ENCODE assay signal across 12 mouse cellular contexts in the genomic region with DNA sequence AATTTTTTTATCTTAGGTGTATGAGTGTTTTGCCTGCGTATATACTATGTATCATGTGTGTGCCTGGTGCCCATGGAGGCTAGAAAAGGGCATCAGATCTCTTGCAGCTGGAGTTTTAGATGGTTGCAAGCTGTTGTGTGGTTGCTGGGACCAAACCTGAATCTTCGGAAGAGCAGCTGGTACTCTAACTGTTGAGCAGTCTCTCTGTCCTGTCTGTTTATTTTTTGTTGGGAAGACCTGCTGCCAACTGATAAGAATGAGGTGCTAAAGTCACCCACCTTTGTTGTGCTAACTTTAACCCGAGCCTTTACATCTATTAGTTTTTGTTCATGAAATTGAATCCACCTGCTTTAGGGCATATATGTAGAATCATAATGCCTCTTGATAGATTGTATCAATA. TPM values are rescaled to one million over a fixed set of nuclear protein-coding genes. Genes with fewer than 3 reads are reported as not detected.
"Had no signal": no experiment of that assay in that cellular context is flagged by ENCODE, and none has a peak within 500 bp of the region (broad histone marks: within the 10 kb centered on the region; RNA-seq: fewer than 3 reads in every experiment).

No protein-coding gene starts in this region.

- ATAC-seq: intestine, embryonic 15.5 days; midbrain, embryonic 13.5 days had no signal

- H3K9me3 ChIP-seq: intestine, embryonic 15.5 days; limb, embryonic 13.5 days; midbrain, embryonic 13.5 days had no signal

- H3K9ac ChIP-seq: intestine, embryonic 15.5 days; limb, embryonic 13.5 days; midbrain, embryonic 13.5 days had no signal

- H3K4me3 ChIP-seq: intestine, embryonic 15.5 days; limb, embryonic 13.5 days; midbrain, embryonic 13.5 days had no signal

- H3K4me1 ChIP-seq: intestine, embryonic 15.5 days; limb, embryonic 13.5 days; midbrain, embryonic 13.5 days had no signal

- DNase-seq: kidney, adult 18-20 months; kidney, postnatal 10 days; kidney, postnatal 4 days; layer of hippocampus, postnatal 36 days; lung, adult 18-20 months; right cerebral cortex, adult 18-20 months; thymus, adult 2 months; thymus, postnatal 25 days had no signal

- H3K36me3 ChIP-seq: intestine, embryonic 15.5 days had no signal

- H3K4me2 ChIP-seq: intestine, embryonic 15.5 days; limb, embryonic 13.5 days; midbrain, embryonic 13.5 days had no signal

- H3K27ac ChIP-seq: intestine, embryonic 15.5 days; limb, embryonic 13.5 days; macrophage; midbrain, embryonic 13.5 days had no signal

- H3K27me3 ChIP-seq: intestine, embryonic 15.5 days; limb, embryonic 13.5 days; midbrain, embryonic 13.5 days had no signal

RNA-seq across cellular contexts. Expression of gene Gm10638, which starts 43.0 kb away (rescaled TPM):
- polyA plus RNA-seq: macrophage had no signal
